Comparison of ENCODE assay signal across 13 mouse cellular contexts in the genomic region with DNA sequence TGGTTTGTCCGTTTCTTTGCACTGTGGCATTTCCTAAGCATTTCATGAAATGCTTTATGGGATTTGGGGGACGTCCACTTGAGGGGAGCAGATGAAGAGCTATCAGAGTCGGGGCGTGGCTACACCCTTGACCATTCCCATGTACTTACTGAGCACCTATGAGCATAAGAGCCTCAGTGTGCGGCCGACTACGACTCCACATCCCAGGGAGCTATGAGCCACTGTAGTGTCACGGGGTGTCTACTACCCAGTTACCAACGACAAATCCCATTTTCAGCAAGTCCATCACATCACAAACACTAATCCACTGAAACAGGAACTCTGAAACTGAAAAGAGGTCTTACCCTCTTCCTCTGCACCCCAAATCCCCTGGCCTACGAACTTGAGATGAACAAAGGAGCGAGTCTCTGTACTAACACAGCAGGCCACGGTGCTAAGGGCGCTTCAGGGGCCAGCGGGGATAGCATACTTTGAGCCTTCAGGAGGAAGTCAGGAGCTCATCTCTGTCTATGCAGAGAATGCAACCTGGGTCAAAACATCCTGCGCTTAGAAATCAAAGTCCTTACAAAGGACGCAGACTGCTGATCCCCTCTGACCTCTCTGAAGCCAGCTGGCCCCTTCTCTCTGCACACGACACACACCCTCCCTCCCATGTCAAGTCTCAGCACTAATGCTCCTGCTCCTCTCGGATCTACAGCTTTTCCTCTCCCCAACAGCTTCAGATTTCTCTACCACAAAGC. TPM values are rescaled to one million over a fixed set of nuclear protein-coding genes. Genes with fewer than 3 reads are reported as not detected.
DNase-seq lines count a peak whose midpoint lies in the region; ATAC-seq and TF ChIP-seq lines count a peak whose summit lies in the region.
"Had no signal": no experiment of that assay in that cellular context is flagged by ENCODE, and none has a peak within 500 bp of the region (broad histone marks: within the 10 kb centered on the region; RNA-seq: fewer than 3 reads in every experiment).

No protein-coding gene starts in this region.

- peaks cover 39% of the 10 kb centered on the region for H3K4me1 ChIP-seq in forebrain, embryonic 13.5 days
- H3K4me1 ChIP-seq in forebrain, embryonic 14.5 days (ENCODE audit: control insufficient read depth, insufficient read depth, low read length): peaks cover 11% of the 10 kb centered on the region
- peaks cover 28% of the 10 kb centered on the region for H3K4me1 ChIP-seq in kidney, embryonic 14.5 days (ENCODE audit: control insufficient read depth, insufficient read depth, low read length)
- peaks cover 58% of the 10 kb centered on the region for H3K4me1 ChIP-seq in E14TG2a.4 (replicated peaks; ENCODE audit: low read depth, low read length)
- H3K4me1 ChIP-seq in hindbrain, embryonic 15.5 days (replicated peaks): peaks cover 52% of the 10 kb centered on the region

- DNase-seq in forebrain, embryonic 14.5 days (ENCODE audit: low spot score): no peak
- no peak for DNase-seq in kidney, adult 9 months
- DNase-seq in urinary bladder, adult 2 months (ENCODE audit: low spot score): no peak
- no peak for DNase-seq in gastrocnemius, postnatal 10 days
- DNase-seq: cerebellum, postnatal 14 days; lung, adult 18-20 months; right cerebral cortex, postnatal 25 days; thymus, postnatal 36 days had no signal

- WGBS in forebrain, embryonic 13.5 days: 49% methylated on average over 18 of the region's 18 CpGs
- 54% methylated on average over 18 of the region's 18 CpGs for WGBS in forebrain, embryonic 14.5 days
- WGBS in kidney, embryonic 14.5 days: 42% methylated on average over 18 of the region's 18 CpGs
- WGBS in hindbrain, embryonic 15.5 days: 52% methylated on average over 18 of the region's 18 CpGs

- no peaks in the 10 kb centered on the region for H3K27me3 ChIP-seq in forebrain, embryonic 13.5 days
- H3K27me3 ChIP-seq in forebrain, embryonic 14.5 days (replicated peaks; ENCODE audit: control insufficient read depth, insufficient read depth, low read length): no peaks in the 10 kb centered on the region
- H3K27me3 ChIP-seq in kidney, embryonic 14.5 days (ENCODE audit: control insufficient read depth, insufficient read depth, low read length): no peaks in the 10 kb centered on the region
- H3K27me3 ChIP-seq in E14TG2a.4 (ENCODE audit: insufficient read depth, low read length): no peaks in the 10 kb centered on the region
- H3K27me3 ChIP-seq in hindbrain, embryonic 15.5 days: no peaks in the 10 kb centered on the region

- H3K27ac ChIP-seq in forebrain, embryonic 13.5 days: no peak overlapping the region
- H3K27ac ChIP-seq in forebrain, embryonic 14.5 days (ENCODE audit: low read depth, low read length): no peak overlapping the region
- H3K27ac ChIP-seq in kidney, embryonic 14.5 days (ENCODE audit: low read depth, low read length): peak overlapping the region; percentile 59; the same call in 1 of the 2 replicates
- 0 out of 2 replicates have a peak overlapping the region, but pooled peaks have one; percentile 3 for H3K27ac ChIP-seq in hindbrain, embryonic 15.5 days (replicated peaks)

- TF ChIP-seq CTCF in E14TG2a.4 (conservative IDR thresholded peaks at IDR 0.05; ENCODE audit: low read length): no peak

- H3K9ac ChIP-seq in forebrain, embryonic 13.5 days: 0 out of 2 replicates have a peak overlapping the region, but pooled peaks have one; percentile 21
- no peak overlapping the region for H3K9ac ChIP-seq in forebrain, embryonic 14.5 days (ENCODE audit: low read length)
- no peak overlapping the region for H3K9ac ChIP-seq in kidney, embryonic 14.5 days (ENCODE audit: low read depth, low read length)
- H3K9ac ChIP-seq in hindbrain, embryonic 15.5 days: no peak overlapping the region

- H3K36me3 ChIP-seq in forebrain, embryonic 13.5 days (ENCODE audit: poor library complexity, severe bottlenecking): 0 out of 2 replicates have a peak, but pooled peaks cover 3% of the 10 kb centered on the region
- peaks cover 11% of the 10 kb centered on the region; the same call in 1 of the 2 replicates for H3K36me3 ChIP-seq in forebrain, embryonic 14.5 days (ENCODE audit: control insufficient read depth, insufficient read depth, low read length)
- H3K36me3 ChIP-seq in kidney, embryonic 14.5 days (ENCODE audit: control insufficient read depth, insufficient read depth, low read length): 0 out of 2 replicates have a peak, but pooled peaks cover 3% of the 10 kb centered on the region
- no peaks in the 10 kb centered on the region for H3K36me3 ChIP-seq in E14TG2a.4 (ENCODE audit: insufficient read depth, low read length)
- H3K36me3 ChIP-seq in hindbrain, embryonic 15.5 days: no peaks in the 10 kb centered on the region

- H3K9me3 ChIP-seq in forebrain, embryonic 13.5 days (replicated peaks): no peaks in the 10 kb centered on the region
- H3K9me3 ChIP-seq in forebrain, embryonic 14.5 days (replicated peaks; ENCODE audit: control insufficient read depth, low read length): no peaks in the 10 kb centered on the region
- no peaks in the 10 kb centered on the region for H3K9me3 ChIP-seq in kidney, embryonic 14.5 days (ENCODE audit: control insufficient read depth, low read length)
- no peaks in the 10 kb centered on the region for H3K9me3 ChIP-seq in E14TG2a.4 (ENCODE audit: low read length)
- no peaks in the 10 kb centered on the region for H3K9me3 ChIP-seq in hindbrain, embryonic 15.5 days

- H3K4me3 ChIP-seq in forebrain, embryonic 13.5 days: no peak overlapping the region
- no peak overlapping the region for H3K4me3 ChIP-seq in forebrain, embryonic 14.5 days (ENCODE audit: low read depth, low read length)
- H3K4me3 ChIP-seq in kidney, embryonic 14.5 days (ENCODE audit: low read length): no peak overlapping the region
- peak overlapping the region; percentile 37 for H3K4me3 ChIP-seq in E14TG2a.4 (replicated peaks; ENCODE audit: low read length)
- no peak overlapping the region for H3K4me3 ChIP-seq in hindbrain, embryonic 15.5 days

- H3K4me2 ChIP-seq in forebrain, embryonic 13.5 days: no peak overlapping the region
- no peak overlapping the region for H3K4me2 ChIP-seq in forebrain, embryonic 14.5 days (ENCODE audit: low read length)
- H3K4me2 ChIP-seq in kidney, embryonic 14.5 days (replicated peaks; ENCODE audit: low read depth, low read length): peak overlapping the region; percentile 8; the same call in 1 of the 2 replicates
- no peak overlapping the region for H3K4me2 ChIP-seq in hindbrain, embryonic 15.5 days

- ATAC-seq in forebrain, embryonic 13.5 days: no peak
- no peak for ATAC-seq in forebrain, embryonic 14.5 days
- ATAC-seq in kidney, embryonic 14.5 days (ENCODE audit: low FRiP score, low TSS enrichment): peak; percentile 32; the same call in 1 of the 2 replicates
- ATAC-seq in hindbrain, embryonic 15.5 days (ENCODE audit: low FRiP score, low read depth): no peak
- ATAC-seq: activated CD4-positive, CD25-positive, alpha-beta regulatory T cell, adult 4 months had no signal

RNA-seq across cellular contexts. Expression of a gene that starts 6.5 kb away (rescaled TPM):
- polyA plus RNA-seq in forebrain, embryonic 13.5 days (2015; fragmentation: Nextera tagmentation; extraction: Ambion mirVana): 22.9 and 24.6 TPM in 2 replicates
- polyA plus RNA-seq in forebrain, embryonic 14.5 days (2014; fragmentation: Nextera tagmentation; extraction: Ambion mirVana): 15.3 and 22.6 TPM in 2 replicates
- polyA plus RNA-seq in kidney, embryonic 14.5 days (2014; fragmentation: Nextera tagmentation; extraction: Ambion mirVana): 20.2 and 27.7 TPM in 2 replicates
- 27.4 and 29.8 TPM in 2 replicates for polyA plus RNA-seq in hindbrain, embryonic 15.5 days (2015; fragmentation: Nextera tagmentation; extraction: Ambion mirVana)
- 23.6 and 24.7 TPM in 2 replicates for polyA plus RNA-seq in urinary bladder, adult 2 months (2012; rRNA removed)
- 10 to 100 TPM; 26.0 to 33.0 TPM for total RNA-seq in gastrocnemius, postnatal 10 days (2021)

Comparison
In these comparisons a context has a peak if more than half of its experiments do, and no peak if none do; other contexts are left out.
1. H3K27ac ChIP-seq: peak in kidney, embryonic 14.5 days (single experiment) and hindbrain, embryonic 15.5 days (single experiment); none in forebrain, embryonic 13.5 days (single experiment) and forebrain, embryonic 14.5 days (single experiment).